Mouse (Mus musculus): ENCODE results near the gene Ubqln2. TPM values are rescaled to one million over a fixed set of nuclear protein-coding genes. Genes with fewer than 3 reads are reported as not detected.

The Ubqln2 gene
- polyA plus RNA-seq, 1 experiment from 2014 or later = 3.1 TPM

Other genes with a start within 250 kb of the Ubqln2 start
- gene Cypt3, start 60.4 kb downstream of the Ubqln2 start, polyA plus RNA-seq (2015; fragmentation: Nextera tagmentation; extraction: Ambion mirVana) = not detected in 2 replicates
- 0.66 and 0.67 TPM in 2 replicates for gene Kctd12b, start 198.2 kb downstream of the Ubqln2 start, polyA plus RNA-seq (2015; fragmentation: Nextera tagmentation; extraction: Ambion mirVana)
- gene Nbdy, start 225.4 kb downstream of the Ubqln2 start, polyA plus RNA-seq (2015; fragmentation: Nextera tagmentation; extraction: Ambion mirVana) = 17.3 and 17.6 TPM in 2 replicates

Data from liver, embryonic 15.5 days (tissue).